Mouse (Mus musculus) layer of hippocampus, postnatal 36 days (tissue): ENCODE data around the gene Ptger3. TPM values are rescaled to one million over a fixed set of nuclear protein-coding genes. Genes with fewer than 3 reads are reported as not detected.

Experiments used
- DNase-seq, 2 experiments: peaks; one replicate each; pipeline ENCODE4 v3.0.0; 2022
- total RNA-seq, 2 experiments: library from RNA; stranded (reverse); gene quantifications; 2 replicates each; pipeline ENCODE4 v1.2.3; 2021

Ptger3 gene
- total RNA-seq, 2 experiments from 2014 or later, result 1.8 to 2.0 TPM

- DNase-seq, result no peak
Measured at GRCm38 (mm10) chr3:157582626-157583405, 16.1 kb downstream of the Ptger3 start.

DNA sequence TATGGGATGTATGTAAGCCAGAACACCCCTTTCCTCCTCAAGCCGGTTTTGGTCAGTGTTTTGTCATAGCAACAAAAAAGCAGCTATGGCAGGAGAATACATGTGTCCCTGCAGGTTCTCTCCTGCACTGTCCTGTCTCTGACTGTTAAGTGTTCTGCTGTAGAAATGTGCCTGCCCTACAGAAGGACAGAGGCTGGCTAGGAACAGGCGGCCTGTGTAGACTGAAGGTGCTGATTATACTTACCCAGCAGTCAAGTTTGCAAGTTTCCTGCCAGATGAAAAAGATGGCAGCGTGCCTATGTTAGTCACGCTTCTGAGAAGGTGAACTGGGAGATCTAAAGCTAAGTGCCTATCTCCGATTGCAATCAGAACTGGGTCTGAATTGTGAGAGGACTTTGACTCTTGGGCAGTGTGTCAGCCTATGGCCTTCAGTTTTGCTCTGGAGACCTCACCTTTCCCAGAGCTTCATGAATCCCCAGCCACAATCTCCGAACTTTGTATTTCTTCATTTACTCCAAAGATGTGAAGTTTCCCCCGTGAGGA, 31.2 kb downstream of the Ptger3 start:
- DNase-seq, result no peak

DNA sequence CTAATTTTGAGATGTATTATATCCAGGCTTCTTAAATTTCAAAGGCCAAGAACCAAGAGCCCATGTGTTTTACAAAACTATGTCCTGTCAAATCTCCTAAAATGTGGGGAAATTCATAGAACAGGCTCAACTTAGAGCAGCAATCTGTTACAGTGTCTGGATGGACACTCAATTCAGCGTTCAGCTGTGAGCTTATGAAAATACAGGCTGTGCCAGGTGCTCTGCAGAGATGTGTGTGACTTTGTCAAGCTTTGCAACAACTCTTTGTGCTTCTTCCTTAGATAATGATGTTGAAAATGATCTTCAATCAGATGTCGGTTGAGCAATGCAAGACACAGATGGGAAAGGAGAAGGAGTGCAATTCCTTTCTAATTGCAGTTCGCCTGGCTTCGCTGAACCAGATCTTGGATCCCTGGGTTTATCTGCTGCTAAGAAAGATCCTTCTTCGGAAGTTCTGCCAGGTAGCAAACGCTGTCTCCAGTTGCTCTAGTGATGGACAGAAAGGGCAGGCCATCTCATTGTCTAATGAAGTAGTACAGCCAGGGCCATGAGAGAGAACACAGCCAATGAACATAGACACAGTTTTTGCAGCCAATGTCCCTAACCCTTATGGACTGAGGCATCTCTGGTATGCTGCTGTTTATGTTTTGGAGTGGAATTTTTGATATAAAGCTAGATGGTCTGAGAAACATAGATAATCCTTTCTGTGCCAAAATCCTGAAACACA, 38.2 kb downstream of the Ptger3 start:
- DNase-seq, result peak in 1 of 2 experiments; percentile 6

DNA sequence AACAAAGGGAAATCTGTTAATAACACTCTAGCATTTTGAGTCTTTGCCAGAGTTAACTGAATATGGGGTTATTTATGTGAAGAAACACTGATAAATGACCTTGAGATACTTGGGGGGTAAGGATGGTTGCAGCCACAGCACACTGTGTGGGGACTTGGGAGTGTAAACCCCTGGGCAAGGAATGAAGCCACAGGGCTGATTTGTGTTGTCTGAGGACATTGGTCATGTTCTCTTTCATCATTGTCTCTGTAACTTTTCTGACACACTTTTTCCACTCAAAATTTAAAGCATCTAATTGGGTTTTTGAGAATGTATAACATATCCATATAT, 38.7 kb downstream of the Ptger3 start:
- DNase-seq, result no peak

- DNase-seq, result no peak
Measured at GRCm38 (mm10) chr3:157613542-157613941, 46.9 kb downstream of the Ptger3 start.

DNA sequence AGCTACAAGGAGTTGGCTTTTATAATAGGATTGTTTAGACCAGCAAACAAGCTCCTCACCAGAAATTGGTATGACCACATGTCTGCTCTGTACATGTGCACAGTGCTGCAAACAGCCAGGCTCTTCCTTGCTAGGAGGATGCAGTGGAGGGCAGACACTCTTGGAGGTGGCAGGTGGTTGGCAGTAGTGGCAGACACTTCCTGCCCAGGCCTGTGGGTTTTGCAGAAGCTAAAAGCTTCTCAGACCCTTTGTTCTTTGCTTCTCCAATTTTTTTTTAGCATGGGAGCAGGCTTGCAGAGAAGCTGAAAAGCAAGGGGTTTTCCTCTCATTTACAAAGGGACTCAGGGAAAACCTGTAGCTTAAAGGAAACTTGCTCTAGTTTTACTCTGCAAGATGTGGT, 50.3 kb downstream of the Ptger3 start:
- DNase-seq, result no peak

GRCm38 (mm10) chr3:157627407-157627806, 60.7 kb downstream of the Ptger3 start:
- DNase-seq, result no peak

DNA sequence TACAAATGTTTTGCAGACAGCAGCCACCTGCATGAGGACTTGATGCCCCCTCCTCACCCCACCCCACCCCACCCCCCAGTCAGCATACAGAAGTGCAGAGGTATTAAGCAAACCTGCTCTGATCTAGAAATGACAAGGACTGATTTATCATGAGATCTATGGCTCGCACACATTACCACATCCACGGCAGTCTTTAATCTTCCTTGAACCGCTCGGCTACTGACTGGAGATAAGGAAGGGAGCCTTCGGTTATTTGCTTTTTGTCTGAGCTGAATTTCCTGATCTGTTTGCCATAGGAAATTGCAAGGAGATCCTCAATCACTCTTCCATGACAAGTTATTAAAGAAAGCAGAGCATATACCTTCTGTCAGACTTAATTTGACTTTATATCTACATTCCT, 64.0 kb downstream of the Ptger3 start:
- no peak for DNase-seq

DNA sequence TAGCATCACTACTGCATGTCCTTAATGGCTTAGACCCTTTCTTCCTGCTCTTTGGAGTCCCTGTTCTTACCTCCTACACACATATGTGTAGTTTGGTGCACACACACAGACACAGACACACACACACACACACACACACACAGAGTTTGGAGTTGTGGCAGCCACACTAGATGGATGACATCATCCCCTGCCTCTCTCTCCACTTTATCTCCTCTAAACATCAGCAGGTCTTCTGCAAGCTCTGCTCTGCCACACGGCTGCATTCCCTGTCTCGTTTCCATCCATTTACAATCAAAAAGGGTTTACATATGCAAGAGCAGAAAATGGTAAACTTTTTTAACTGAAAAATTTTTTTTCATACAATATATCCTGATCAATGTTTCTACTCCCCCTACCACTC, 64.7 kb downstream of the Ptger3 start:
- no peak for DNase-seq

DNA sequence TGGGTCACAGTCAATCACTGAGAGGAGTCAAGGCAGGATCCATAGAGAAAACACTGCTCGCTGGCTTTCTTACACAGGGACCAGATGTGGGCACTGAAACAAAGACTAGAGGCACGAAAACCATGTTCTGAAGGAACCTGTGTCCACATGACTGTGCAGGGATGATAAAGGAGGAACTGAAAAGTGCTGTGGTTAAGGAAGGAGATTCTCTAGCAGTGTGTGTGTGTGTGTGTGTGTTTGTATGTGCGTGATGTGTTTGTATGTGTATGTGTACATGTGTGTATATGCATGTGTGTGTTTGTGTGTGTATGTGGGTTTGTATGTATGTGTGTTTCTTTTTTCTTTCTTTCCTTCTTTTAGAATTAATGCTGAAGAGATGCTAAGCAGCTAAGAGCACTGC, 67.7 kb downstream of the Ptger3 start:
- DNase-seq, result no peak

DNA sequence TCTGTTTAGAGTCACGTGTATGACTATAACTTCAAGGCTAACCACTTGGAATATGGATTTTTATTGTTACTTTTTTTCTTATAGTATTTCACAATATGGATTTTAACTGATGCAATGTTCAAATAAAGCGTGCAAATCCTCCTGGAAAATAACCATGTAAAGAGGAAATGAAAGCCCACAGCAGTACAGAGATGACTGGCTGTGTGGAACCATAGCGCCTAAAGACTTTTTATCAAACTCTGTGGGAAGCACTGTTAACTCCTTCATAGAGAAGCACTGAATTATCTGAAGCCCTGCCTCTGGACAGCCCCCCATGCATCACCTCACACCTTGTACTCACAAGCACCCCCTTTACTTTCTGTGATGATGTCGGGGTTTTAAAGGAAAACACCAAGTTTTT, 69.0 kb downstream of the Ptger3 start:
- no peak for DNase-seq

- DNase-seq, result no peak
Measured at GRCm38 (mm10) chr3:157636887-157637286, 70.2 kb downstream of the Ptger3 start.

GRCm38 (mm10) chr3:157637341-157637740, 70.6 kb downstream of the Ptger3 start:
- DNase-seq, result no peak

DNA sequence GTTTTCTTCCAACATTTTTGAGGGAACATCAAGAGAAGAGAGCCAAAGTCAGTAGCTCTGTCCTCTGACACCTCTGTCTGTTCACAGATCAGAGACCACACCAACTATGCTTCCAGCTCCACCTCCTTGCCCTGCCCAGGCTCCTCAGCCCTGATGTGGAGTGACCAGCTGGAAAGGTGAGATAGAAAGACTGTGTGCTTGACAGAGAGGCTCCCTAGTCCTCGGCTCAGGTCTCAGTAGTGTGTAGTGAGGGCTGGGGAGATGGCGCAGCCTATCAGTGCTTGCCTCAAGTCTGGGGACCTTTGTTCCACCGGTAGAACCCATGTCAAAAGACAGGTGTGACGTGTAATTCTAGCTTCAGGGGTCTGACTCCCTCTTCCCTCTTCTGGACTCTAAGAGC, 74.9 kb downstream of the Ptger3 start:
- DNase-seq, result no peak

DNA sequence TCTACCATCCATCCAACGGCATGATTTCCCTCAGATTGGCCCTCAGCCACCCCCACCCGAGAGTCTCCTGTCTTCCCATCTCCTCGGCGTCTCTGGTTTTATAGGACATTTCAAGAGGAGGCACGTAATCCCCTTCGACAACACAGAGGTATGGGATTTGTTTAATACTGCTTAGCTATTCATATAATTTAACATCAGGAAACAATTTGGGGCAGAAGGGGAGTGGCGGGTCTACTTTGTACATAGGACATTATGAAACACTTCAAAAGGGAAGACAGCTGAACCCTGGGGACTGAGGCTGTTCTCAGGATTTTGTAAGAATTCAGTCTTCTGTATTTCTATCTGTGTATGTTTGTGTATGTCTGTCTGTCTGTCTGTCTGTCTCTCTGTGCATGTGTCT, 94.9 kb downstream of the Ptger3 start:
- DNase-seq, result no peak

DNA sequence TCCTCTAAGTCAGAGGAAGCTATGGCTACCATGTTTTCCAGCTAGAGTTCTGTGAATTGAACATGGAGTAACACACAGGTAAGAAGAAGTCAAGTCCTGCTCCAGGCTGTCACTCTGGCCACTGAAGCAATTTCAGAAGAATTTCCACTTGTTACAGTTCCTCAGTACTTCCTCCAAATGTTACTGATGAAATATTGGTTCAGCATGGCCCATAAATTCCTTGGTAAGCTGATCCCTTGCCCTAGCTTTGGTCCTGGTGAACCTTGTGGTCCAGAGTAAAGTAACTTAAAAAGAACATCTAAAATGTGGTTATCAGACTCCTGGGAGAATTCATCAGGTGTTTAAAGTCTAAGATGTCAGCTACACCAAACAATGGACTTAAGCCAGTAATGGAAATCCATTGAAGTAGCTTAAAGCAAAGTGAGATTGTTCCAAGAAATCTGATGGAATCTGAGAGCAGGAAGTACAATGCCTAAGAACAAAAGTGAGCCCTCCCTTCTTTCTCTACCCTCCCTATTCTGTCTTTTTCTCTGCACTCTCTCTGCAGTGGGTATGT, 97.9 kb downstream of the Ptger3 start:
- no peak for DNase-seq

GRCm38 (mm10) chr3:157665471-157665870, 98.8 kb downstream of the Ptger3 start:
- DNase-seq, result no peak

GRCm38 (mm10) chr3:157666142-157666541, 99.5 kb downstream of the Ptger3 start:
- DNase-seq, result no peak

DNA sequence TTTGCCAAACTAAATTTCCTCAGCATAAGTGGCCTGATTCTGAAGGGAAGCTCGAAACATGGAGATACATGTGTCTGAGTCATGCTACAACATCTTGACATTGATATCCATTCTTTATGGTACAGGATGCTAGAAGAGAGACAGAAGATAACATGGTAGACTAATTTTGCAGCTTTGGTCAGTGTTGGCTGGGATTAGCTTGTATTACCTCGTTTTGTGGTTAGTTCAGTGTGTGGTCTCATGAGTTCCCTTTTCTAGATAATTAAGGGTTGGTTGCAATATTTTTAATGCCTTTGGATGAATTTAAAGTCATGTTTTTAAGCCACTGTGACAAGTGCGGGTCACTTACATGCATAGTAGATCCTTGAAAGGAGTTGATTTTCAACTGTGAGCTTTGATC, 119.4 kb downstream of the Ptger3 start:
- DNase-seq, result no peak

DNA sequence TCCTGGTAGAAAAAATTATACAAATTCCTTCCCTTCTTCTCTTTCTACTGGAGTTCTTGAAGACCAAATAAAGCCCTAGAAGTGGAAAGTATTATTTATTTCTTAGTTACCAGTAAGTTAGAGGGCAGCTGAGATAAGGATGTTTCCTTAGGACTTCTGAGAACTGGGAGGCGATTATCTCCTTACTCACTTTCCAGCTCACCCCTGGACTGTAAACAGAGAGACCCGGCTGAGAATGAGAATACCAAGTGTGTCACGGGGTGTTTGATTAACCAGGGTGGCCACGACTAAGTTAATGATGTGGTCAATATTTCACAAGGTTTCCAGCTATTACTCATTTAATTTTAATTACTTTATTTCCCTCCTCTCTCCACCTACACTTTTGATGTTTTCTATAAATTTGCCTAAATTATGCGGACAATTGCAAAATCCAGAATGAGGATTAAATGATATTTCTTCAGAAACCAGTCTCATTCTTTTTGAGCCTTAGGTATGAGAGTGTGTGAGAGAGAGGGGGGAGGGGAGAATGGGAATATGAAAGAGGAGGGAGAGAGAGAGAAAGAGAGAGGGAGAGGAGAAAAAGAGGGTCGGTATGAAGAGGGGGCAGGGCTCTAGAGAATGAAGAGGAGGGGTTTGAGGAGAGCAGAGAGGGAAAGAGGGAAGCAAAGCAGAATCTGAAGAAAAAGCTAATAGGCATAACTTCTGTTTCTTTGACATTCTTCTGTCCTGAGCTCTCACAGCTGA, 121.9 kb downstream of the Ptger3 start:
- no peak for DNase-seq
